Mouse (Mus musculus) bone marrow, adult 2 months (tissue): ENCODE measurements at regions not wholly inside any gene's neighbourhood (a gene's known extent, or its start where the extent isn't known, plus 50 kb on each side); places are given as distances from the start of the nearest gene placed in this dataset.

Experiments
- H3K27ac ChIP-seq: fragments of 200-500 bp; 2 replicates; pipeline ENCODE4 v1.5.1; 2012; ENCODE audit warnings: low read depth, mild to moderate bottlenecking, control low read depth, inconsistent platforms, low read length; ENCODE audit not compliant: control insufficient read depth, poor library complexity, insufficient read depth
- H3K4me1 ChIP-seq: fragments of 200-500 bp; 2 replicates; pipeline ENCODE4 v1.6.1; 2011; ENCODE audit warnings: low read length; ENCODE audit not compliant: control insufficient read depth, insufficient read depth
- H3K4me3 ChIP-seq: fragments of 200-500 bp; replicated peaks from 2 replicates; pipeline ENCODE3; 2011; ENCODE audit warnings: mild to moderate bottlenecking, low read depth, low read length, control low read depth; ENCODE audit not compliant: control insufficient read depth
- CTCF ChIP-seq: fragments of 200-500 bp; IDR thresholded peaks from 2 replicates; pipeline ENCODE4 v1.5.1; 2011; ENCODE audit warnings: low read length, control low read depth; ENCODE audit not compliant: control insufficient read depth, insufficient read depth
- POLR2A ChIP-seq: fragments of 200-500 bp; IDR thresholded peaks from 2 replicates; pipeline ENCODE4 v1.6.1; 2011; ENCODE audit warnings: low read depth, mild to moderate bottlenecking, control low read depth, low read length, borderline replicate concordance; ENCODE audit not compliant: control insufficient read depth
- WGBS: fragments of 180-500 bp; shearing (Covaris S2); methylation state at CpG from one replicate; pipeline ENCODE4 v1.1.7; 2018; 5-methylcytosine and 5-hydroxymethylcytosine counted together

DNA sequence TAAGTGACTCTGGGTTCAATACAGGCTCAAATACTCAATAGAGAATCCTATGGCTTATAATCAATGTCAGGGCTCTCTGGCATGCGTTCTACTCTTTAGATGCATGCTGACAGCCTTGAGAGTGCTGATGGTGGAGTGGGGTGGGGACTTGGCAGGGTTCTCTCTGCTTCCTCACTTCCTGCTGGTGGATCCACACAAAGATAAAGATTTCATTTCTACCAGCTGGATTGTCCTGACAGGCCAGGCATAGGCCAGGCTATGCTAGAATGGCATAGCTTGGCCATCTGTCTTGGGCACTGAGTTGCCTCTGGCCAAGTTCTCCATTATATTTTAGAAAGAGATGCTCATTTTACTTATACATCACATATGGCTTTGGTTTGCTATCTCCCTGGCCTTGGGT, 206.2 kb upstream of the Plpp4 start:
- Histone ChIP-seq H3K4me3 (no peak overlapping the region), H3K27ac (no peak overlapping the region), H3K4me1 (no peaks in the 10 kb centered on the region)
- no peak for TF ChIP-seq CTCF
- no peak for TF ChIP-seq POLR2A
- WGBS: 74% methylated on average over 1 of the region's 1 CpGs

DNA sequence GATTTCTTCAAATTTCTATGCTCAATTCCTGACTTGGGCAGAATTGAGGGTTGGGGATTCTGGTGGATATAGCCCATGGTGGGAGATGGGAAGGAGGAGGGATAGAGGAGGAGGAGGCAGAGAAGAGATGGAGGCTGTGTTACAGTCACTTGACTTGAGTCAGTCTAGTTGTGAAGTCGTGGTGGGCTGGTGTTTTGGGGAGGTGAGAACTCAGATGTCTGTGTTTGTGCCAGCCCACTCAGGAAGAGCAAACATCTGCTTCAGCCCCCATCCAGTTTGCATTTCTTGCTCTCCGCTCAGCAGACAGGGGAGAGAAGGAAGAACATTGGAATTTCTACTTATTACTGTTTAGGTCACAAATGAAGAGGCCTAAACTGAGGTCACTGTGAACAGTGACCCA, 189.9 kb upstream of the Plpp4 start:
- Histone ChIP-seq H3K4me3 (no peak overlapping the region), H3K27ac (no peak overlapping the region), H3K4me1 (no peaks in the 10 kb centered on the region)
- 79% methylated on average over 2 of the region's 2 CpGs for WGBS
- no peak for TF ChIP-seq CTCF

DNA sequence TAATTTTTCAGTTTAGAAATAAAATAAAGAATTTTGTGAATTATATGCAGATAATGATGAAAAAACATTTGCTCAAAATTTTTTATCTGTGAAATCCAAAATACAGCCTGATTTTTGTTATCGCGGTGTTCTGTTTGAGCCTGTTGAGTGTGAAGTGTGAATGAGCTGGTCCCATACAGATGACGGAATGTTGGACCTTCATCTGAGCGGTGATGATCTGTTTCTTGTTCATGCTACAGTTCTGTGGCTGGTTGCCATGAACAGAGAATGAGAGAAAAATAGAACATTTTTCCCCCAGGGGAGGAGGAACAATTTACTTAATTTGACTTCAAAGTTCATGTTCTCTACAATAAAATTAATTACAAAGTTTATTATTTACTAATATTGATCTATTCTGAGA, 188.7 kb upstream of the Plpp4 start:
- Histone ChIP-seq H3K27ac (no peak overlapping the region), H3K4me1 (no peaks in the 10 kb centered on the region), H3K4me3 (no peak overlapping the region)
- TF ChIP-seq CTCF (no peak), POLR2A (no peak)
- WGBS: 84% methylated on average over 4 of the region's 4 CpGs

DNA sequence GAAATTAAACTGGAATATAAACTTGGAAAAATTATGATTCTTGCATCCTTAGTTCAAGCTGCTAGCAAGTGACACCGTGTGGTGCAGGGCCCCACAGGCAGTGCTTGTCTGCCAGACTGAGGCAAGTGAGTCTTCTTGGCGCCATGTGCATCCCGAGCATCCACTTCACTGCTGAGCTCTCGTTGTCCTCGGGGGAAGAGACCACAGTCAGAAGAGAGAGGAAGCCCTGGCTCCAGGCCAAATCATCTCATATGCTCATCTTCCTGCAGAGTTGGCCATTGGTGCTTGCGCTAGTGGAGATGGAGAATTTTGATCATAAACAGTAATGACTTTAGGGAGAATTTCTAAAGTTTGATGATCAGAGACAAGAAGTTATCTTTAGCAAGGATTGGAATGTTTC, 177.0 kb upstream of the Plpp4 start:
- Histone ChIP-seq H3K4me3 (no peak overlapping the region), H3K4me1 (no peaks in the 10 kb centered on the region), H3K27ac (no peak overlapping the region)
- TF ChIP-seq POLR2A: no peak
- no peak for TF ChIP-seq CTCF
- WGBS: 74% methylated on average over 6 of the region's 6 CpGs

DNA sequence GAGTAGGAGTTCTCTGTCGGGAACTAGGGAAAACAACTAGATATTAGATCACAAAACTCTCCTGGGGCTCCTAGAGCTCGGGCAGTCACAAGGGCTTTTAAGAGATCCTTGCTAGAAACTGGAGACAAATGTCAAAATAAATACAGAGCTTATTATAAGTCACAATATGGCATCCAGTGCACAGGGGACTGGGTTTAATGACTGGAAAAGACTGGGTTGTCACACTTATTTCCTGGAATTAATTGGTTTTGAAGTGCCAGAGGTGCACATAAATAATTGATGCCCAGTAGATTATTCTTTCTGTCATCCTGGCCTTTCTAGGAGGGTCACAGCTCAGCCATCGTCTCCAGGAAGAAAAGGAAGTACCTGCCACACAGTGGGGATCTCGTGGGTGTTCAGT, 165.4 kb upstream of the Plpp4 start:
- Histone ChIP-seq H3K27ac (no peak overlapping the region), H3K4me3 (no peak overlapping the region), H3K4me1 (no peaks in the 10 kb centered on the region)
- WGBS: 38% methylated on average over 4 of the region's 4 CpGs
- TF ChIP-seq CTCF: no peak
- no peak for TF ChIP-seq POLR2A

DNA sequence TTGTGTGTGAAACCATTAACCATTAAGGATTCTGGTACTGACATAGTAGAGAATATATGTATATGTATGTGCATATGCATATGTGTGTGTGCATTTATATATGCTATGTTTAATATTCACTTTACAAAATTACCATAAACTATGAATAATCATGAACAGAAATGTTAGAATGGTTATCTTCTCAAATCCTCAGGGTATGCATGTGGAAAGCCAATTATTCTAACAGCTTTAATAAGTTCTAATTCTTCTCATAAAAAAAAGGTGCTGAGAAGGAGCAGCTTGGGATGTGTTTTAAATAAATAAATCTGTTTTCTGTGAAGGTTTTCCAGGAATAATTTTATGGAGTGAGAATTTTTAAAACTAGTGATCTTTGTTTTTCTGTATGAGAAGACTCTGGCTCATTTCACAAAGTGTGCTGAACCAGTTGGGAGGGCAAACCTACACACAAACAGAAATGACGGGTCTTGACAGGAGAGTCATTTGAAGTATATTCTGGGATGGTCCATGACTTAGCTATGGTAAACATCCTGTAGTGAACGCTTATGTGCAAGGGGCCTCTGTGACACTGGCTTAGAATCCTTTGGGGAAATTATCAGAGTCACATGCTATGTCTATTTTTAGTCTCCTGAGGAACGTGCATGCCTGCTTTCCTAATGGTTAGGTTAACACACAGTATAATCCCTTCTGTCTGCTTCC, 160.3 kb upstream of the Plpp4 start:
- TF ChIP-seq CTCF (no peak), POLR2A (no peak)
- Histone ChIP-seq H3K4me1 (no peaks in the 10 kb centered on the region), H3K27ac (no peak overlapping the region), H3K4me3 (no peak overlapping the region)
- 55% methylated on average over 3 of the region's 3 CpGs for WGBS

DNA sequence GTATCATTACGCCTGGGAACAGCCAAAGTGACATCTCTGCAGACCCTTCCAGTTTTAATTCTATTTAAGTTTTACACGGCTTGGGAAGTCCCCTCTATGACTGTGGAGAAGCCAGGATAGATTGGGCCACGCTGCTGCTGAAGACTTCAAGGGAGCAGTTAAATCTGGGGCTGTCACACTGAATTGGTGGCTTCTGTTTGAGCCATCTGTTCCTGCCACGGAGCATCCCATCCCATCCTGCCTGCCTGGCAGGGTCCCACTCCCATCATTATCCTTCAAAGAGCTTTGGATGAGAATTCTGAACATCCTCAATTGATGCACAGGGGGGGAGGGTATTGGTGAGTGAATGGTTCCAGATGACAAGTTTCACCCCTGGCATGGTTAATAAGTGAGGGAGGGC, 154.4 kb upstream of the Plpp4 start:
- H3K27ac ChIP-seq: no peak overlapping the region
- 64% methylated on average over 4 of the region's 4 CpGs for WGBS
- no peak overlapping the region for H3K4me3 ChIP-seq
- no peaks in the 10 kb centered on the region for H3K4me1 ChIP-seq
- TF ChIP-seq POLR2A (no peak), CTCF (no peak)

DNA sequence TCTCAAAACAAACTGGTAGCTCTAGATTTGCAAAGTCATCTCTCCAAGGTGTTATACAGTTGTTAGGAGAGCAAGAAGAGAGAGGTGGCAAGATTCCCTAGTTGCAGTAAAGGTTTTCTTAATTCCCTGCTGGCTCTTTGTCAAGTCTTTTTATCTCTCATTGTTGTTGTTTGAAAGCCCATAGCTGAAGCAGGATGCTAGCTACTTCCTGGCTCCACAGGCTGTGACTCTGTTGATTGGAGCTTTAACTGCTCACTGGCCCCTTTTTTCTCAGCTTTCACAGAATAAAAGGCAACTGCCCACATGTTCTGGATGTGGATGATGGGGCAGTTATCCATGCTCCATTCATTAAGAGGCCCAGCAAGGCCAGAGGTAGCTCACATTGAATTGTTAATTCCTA, 122.7 kb upstream of the Plpp4 start:
- no peak overlapping the region for H3K27ac ChIP-seq
- no peak overlapping the region for H3K4me3 ChIP-seq
- TF ChIP-seq POLR2A (no peak), CTCF (no peak)
- no peaks in the 10 kb centered on the region for H3K4me1 ChIP-seq

DNA sequence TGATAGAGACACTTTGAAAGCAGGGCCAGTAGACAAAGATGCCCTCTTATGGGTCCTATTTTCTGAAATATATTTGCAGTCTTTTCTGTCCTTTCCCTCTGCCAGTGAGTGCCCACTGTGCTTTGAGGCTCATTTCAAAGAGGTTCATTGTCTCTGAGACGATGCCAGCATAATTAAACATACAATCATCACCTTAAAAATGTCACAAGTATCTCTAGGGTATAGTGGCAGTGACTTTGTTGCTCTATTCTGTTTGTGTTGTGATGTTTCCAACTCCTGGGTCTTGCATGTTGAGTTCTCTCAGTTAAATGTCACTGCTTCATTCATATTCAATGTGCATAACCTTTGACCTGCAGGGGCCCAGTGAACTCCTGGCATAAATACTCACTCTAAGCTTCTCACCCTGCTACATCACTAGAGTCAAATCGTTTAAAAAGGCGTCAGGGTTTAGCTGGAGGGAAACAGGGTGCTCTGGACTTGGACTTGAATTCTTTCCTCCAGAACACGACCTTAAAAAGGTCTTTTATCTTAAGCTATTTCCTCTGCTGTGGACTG, 122.1 kb upstream of the Plpp4 start:
- TF ChIP-seq POLR2A: no peak
- no peak for TF ChIP-seq CTCF
- 41% methylated on average over 4 of the region's 4 CpGs for WGBS
- no peaks in the 10 kb centered on the region for H3K4me1 ChIP-seq

More for the DNA sequence above, 122.1 kb upstream of the Plpp4 start:
- no peak overlapping the region for H3K4me3 ChIP-seq
- no peak overlapping the region for H3K27ac ChIP-seq
